Mouse (Mus musculus): ENCODE measurements around the gene Nop56. TPM values are rescaled to one million over a fixed set of nuclear protein-coding genes. Genes with fewer than 3 reads are reported as not detected.

The Nop56 gene
- 100 to 1,000 TPM; 129 to 137 TPM for total RNA-seq (2021)
- long read RNA-seq, experiment 1, transcript Nop56-202 (12 exons, 1,877 nt) = major isoform, 49 of 67 reads
- long read RNA-seq, experiment 1, partial matches to known transcripts = 6 of 67 reads
- long read RNA-seq, experiment 1, other reads (novel, unspliced or antisense) = 12 of 67 reads
- long read RNA-seq, experiment 2, transcript Nop56-202 (12 exons, 1,877 nt) = major isoform, 54 of 129 reads
- long read RNA-seq, experiment 2, partial matches to known transcripts = 23 of 129 reads
- long read RNA-seq, experiment 2, other reads (novel, unspliced or antisense) = 49 of 129 reads

DNA sequence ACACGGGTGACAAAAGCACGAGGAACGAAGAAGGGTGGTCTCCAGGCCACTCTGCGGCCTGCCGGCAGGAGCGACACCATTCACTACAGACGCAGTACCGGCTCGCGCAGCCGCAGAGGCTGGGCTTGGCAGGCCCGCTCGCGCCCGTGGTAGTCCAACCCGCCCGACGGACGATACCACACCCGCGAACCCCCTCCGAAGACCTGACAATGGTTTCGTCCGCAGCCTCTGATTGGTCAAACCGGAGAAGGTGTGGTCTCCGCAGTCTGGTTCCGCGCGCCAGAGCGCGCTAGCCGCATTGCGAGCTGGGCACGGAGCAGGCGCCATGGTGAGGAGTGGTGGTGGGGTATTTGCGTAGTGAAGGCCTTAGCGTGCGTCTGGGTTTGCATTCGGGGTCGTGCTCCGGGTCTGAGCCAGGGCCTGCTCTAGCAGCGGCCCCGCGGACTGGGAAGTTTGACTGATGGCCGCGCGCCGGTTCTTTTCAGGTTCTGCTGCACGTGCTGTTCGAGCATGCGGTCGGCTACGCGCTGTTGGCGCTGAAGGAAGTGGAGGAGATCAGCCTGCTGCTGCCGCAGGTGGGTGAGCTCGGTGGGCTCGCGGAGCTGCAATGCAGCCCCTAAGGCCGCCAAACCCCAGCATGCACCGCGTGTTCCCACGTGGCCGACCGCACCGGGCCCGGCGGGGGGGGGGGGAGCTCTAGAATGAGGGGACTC, at the start of gene Nop56:
TSS of gene Nop56 (plus strand) at position 282 of the 713 bp plus-strand sequence.
- DNase-seq (ENCODE audit: low spot score in 2 of 2) = peak; percentile 98 to 99

DNA sequence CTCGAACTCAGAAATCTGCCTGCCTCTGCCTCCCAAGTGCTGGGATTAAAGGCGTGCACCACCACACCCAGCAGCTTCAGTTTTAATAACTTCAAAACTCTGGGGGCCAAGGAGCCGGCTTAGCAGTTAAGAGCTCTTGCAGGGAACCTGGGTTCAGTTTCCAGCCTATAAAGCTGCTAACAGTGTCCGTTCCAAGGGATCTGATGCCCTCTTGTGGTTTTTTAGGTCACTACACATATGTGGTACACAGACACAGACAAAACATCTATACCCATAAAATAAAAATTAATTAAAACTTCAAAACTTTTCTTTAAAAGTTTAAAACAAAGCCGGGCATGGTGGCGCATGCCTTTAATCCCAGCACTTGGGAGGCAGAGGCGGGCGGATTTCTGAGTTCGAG, 27.3 kb upstream of the Nop56 start:
- no peak for DNase-seq (ENCODE audit: low spot score in 2 of 2)

DNA sequence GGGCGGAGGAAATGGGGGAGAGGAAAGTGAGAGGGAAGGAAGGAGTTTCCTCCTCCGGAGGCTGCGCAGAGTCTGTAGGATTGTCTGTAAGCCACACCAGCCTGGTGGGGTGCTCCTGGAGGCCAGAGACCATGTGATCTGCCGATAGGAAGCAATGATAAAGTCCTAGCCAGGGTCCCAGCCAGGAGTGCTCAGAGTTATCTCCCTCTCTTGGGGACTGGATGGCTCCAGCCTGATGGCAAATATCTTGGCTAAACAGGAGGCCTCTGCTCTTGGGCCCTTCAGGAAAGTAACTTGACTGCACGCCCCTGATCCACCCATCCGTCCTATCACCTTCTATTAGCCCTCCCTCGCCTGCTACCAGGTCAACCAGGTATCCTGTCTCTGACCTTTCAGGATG, 26.0 kb upstream of the Nop56 start:
- DNase-seq (ENCODE audit: low spot score in 2 of 2) = no peak

DNA sequence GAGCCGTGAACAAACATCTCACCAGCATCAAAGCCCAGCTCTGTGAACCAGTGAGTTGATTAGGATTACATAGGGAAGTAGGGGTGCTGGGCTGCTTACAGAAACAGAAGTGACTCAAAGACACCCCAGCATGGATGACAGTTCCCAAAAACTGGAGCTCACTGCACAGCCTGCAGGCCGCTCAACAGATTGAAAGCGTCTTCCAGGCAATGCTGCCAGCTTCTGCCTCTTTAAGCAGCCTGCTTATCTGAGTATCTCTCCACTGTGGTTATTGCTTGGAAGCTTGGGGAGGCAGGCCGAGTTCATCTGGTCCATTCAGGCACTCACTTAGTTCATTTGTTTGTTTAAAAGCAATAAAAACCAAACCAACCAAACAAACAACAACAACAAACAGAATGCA, 17.5 kb upstream of the Nop56 start:
- no peak for DNase-seq (ENCODE audit: low spot score in 2 of 2)

DNA sequence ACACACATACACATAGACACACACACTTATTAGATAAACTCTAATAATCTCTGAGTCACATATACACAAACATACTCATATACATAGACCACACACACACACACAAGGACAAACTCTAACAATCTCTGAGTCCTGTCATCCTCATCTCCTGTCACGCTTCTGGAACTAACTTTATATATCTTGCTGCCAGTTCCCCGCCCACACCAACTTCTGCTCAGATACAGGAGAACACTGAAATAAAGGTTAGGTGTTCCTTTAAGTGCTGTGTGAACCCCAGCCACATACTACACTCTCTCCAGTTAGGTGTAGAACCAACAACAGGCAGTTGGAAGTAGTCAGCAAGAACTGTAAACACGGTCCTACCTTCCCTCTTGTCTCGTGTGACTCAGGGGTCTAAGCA, 13.4 kb upstream of the Nop56 start:
- no peak for DNase-seq (ENCODE audit: low spot score in 2 of 2)

DNA sequence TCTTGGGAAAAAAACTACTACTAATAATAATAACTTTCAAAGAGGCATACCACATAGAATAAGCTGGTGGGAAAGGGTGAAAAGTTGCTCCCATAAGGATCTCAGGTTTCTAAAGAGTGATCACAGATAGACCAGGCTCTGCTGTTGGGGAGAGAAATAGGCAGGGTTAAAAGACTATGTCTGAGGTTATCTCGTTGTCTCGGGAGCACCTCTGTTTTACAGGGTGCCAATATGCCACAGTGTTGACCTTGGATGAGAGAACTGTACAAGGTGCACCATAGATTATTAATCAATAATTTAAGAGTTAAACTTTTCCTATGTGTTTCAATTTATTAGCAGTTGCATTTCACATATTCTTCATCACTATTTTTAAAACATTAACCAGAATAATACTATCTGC, 12.3 kb upstream of the Nop56 start:
- no peak for DNase-seq (ENCODE audit: low spot score in 2 of 2)

DNA sequence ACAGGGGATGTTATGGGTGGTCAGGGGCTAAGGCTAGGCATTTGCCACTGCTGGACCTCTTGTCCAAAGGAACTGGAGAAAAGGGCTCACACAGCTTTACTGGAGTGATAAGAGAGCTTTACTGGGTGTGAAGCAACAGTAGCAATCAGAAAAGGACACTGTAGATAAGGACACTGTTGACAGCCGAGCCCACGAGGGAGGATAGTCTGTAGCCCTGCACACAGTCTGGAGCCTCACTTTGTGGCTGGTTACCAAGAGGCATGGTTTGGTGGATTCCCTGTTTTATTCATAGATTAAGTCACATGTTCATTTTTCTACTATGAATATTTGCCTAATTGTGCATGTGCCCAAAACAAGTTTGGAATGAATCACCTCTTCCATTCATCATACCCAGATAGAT, 11.8 kb upstream of the Nop56 start:
- DNase-seq (ENCODE audit: low spot score in 2 of 2) = no peak

DNA sequence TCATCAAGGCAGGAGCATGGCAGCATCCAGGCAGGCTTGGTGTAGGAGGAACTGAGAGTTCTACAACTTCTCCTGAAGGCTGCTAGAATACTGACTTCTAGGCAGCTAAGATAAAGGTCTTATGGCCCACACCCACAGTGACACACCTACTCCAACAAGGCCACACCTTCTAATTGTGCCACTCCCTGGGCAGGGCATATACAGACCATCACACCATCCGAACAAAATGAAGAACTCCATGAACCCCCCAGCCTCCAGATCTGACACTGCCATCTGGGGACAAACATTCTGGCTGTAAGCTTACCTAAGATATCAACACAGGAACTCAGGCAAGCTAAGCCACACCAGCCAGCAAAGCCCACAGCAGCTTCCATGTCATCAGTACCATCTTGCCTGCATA, 8.7 kb upstream of the Nop56 start:
- no peak for DNase-seq (ENCODE audit: low spot score in 2 of 2)

DNA sequence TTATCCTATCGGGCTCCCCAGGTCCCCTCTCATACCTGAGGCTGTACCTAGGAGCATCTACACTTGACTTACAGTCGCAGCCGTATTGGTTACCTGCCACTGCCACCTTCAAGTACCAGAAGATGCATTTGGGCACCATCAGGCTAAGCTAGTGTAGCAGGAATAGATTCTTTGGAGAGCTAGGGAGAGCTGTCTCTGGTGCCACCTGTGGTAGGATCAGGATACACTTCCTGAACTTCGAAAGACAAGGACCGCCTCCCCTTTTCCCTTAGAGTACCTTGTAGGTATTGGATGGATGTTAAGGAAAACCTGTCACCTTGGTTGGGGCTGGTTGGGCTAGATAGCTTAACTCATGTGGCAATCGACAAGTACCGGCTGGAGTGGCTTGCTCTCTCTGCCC, 6.2 kb upstream of the Nop56 start:
- no peak for DNase-seq (ENCODE audit: low spot score in 2 of 2)

DNA sequence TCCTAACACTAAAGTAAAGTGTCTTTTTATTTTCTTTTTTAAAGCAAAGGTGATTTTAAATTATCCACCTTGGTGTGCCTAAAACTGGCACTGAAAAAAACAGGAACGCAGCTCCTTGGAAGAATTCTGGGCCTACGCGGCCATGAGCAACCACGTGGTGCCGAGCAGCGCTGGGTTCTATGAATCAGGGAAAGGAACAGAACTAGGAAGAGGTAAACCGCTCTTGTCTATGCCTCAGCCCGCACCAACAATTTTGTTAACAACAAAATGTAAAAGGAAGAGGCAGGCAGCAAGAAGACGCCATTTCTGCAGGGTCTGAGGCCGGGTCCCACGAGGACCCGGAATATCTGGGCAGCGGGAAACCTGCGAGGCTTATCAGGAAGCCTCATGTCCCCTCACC, 498 bp upstream of the Nop56 start:
- no peak for DNase-seq (ENCODE audit: low spot score in 2 of 2)

DNA sequence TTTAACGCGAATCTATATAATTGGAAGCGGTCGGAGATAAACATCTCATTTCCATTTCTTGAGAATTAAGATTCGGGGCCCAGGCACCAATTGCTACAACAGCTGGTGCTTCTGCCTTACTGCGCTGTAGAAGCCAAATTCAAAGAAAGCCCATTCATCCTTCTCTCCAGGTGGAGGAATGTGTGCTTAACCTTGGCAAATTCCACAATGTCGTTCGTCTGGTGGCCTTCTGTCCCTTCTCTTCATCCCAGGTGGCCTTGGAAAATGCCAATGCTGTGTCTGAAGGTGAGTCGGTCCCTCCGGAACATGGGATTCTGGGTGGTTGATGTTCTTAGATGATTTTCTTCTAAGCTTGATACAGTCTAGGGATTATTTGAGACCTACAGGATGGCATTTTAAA, 632 bp downstream of the Nop56 start:
- DNase-seq (ENCODE audit: low spot score in 2 of 2) = no peak

DNA sequence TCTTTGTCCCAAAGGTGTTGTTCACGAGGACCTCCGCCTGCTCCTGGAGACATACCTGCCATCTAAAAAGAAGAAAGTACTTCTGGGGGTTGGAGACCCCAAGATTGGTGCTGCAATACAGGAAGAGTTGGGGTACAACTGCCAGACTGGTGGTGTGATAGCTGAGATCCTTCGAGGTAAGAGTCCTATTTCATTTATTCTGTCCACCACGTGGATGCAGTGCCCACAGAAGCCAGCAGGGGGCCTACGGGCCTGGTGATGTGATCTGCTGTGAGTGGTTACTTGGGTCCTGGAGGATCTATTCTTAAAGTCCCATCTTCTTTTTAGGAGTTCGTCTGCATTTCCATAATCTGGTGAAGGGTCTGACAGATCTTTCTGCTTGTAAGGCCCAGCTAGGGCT, 1.4 kb downstream of the Nop56 start:
- peak in 1 of 2 experiments; percentile 36 for DNase-seq (ENCODE audit: low spot score in 2 of 2)

DNA sequence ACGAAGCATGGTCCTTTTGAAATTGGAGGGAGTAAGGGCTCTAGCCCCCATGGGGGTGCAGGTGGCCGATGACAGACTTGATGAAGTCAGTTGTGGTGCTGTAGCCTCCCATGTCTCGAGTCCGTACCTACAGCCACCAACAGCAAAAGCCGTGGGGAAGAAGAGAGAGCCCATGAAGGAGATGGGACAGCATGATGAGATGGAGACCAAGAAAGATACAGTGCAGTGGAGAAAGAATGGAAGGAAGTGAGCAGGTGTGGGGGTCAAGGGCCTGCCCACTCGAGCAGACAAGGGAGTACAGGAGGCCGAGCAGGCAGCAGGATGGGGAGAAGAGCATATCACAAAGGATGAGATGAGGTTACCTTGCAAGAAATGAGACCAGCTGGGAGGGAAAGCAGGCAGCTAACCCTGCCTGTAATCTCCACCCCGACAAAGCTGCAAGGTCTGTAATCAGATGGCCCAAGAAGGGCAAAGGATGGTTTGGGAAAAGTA, 5.4 kb downstream of the Nop56 start:
- DNase-seq (ENCODE audit: low spot score in 2 of 2) = no peak

DNA sequence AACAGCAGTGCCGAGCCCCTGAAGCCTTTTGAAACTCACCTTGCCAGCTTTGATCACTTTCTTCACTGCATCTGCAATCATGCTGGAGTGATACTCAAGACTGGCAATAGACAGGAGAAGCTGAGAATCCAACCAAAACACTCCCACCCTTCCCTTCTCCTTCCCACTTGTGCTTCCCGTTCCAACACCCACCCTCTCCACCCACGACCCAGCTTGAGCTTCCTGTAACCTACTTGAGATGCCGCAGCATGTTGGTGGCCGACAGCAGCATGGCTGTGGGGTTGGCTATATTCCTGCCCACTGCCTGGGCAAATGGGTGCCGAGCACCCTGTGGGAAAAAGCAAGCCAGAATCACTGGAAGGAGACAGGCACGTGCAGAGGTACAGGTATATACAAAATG, 6.0 kb downstream of the Nop56 start:
- DNase-seq (ENCODE audit: low spot score in 2 of 2) = no peak

DNA sequence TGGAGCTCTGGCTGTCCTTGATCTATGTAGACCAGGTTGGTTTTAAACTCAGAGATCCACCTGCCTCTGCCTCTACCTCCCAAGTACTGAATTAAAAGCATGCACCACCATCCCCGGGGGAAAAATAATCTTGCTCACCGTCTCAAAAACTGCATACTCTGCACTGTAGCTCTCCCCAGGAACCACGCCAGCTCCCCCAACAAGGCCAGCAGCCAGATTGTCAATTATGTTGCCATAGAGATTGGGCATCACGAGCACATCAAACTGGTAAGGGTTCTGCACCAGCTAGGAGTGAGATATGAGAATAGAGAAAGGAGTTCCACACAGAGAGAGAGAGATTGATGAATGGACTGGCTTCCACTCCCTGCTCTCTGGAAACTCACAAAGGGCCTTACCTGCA, 6.6 kb downstream of the Nop56 start:
- no peak for DNase-seq (ENCODE audit: low spot score in 2 of 2)

DNA sequence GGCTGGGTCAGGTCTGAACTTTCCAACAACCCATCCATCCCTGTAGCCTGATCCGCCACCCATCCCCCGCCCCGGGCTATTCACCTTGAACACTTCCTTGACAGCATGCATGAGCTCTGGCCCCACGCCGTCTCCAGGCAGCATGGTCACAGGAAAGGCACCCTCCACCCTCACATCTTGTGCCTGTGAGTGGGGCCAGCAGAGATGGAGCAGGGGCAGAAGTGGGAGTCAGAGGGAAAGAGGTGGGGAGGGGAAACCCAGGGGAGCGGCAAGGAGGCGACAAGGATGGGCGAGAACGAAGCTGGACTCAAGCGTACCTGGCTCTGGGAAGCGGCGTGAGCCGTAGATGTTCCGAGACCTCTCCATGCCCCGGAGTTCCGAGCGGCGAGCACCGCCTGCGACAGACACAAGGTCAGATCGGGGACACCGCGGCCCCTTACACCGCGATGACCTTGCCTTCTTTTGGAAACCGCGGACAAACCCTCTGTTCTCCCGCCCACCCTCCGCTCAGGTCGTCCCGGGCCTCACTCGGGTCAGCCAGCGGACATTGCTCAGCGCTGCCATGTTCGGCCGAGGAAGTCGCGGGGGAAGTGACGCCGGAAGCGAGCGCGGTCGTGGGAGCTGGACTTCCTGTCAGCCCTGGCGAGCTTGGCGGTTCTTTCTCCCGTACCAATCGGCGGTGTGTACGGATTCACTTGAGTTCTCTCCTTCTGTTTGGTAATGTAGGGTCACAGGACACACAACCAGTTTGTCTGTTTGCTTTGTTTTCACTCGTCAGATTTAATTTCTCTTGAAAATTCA, 9.8 kb downstream of the Nop56 start, which contains the start of gene Idh3b:
TSS of gene Idh3b (minus strand) at position 694 of the 801 bp plus-strand sequence.
- peak; percentile 83 for DNase-seq (ENCODE audit: low spot score in 2 of 2)

DNA sequence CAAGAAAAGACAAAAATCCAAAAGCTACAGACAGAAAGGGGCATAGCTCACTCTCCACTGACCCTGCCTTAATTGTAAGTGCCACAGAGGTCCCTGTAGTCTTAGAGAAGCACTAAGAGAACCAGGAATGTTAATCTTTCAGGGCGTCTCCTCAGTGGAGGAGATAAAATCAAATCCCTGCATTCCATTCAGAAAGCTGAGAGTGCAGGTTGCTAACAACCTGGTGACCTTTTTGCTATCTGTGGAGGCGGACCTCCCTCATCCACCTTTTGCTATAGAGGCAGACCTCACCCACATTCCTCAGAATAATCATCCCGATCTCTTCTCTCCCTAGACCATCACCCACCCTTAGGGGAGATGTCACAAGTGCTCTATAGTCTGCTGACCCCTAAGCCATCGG, 14.9 kb downstream of the Nop56 start:
- no peak for DNase-seq (ENCODE audit: low spot score in 2 of 2)

DNA sequence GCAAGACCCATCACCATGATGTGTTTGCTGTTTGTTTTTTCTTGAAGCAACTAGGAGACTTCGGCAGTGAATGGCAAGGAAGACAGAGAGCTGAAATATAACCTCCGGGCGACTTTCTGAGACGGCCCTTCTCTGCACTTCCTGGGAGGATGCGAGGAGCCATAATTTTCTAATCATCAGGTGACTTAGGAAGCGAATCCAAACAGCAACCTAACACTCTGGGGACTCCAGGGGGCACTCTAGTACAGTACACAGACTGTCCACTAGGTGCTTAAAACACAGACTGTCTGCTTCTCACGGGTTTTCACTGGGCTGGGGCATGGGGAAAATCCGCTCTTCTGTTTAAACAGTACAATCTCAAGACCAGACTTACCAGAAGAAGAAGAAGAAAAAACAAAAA, 17.2 kb downstream of the Nop56 start:
- peak in 1 of 2 experiments; percentile 39 for DNase-seq (ENCODE audit: low spot score in 2 of 2)

DNA sequence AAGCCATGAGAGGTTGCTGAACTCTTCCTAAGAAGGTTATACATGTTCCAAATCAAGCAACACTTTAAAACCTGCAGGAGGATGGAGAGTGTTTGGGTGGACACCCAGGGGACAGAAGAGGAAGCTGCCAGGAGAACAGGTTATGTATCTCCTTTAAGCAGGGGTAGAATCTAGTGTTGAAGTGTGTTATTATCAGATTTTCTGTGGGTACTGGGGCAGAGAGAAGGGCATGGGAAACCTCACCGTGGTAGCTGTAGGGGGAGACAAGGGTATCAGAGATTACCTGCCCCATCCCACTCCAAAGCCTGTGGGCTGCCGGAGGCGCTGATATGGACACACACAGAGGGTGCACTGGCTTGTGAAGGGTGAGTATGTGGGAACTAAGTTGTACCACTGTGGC, 18.8 kb downstream of the Nop56 start:
- no peak for DNase-seq (ENCODE audit: low spot score in 2 of 2)

DNA sequence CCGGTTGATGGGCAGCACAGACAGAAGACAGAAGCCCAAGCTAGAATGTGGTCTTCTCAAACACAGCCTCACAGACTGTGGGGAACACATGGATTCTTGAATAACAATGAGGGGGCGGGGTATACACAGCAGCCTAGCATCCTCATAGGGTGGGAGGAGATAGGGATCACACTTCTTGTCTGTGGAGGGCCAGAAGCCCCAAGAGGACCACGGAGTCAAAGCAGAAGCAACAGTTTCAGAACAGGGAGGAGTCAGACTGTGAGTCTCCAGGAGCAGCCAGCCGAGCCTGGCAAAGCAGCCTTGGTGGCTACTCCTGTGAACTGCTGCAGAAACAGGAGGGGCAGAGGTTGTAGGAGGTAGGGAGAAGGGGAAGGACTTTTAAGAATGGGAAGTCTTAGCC, 19.3 kb downstream of the Nop56 start:
- no peak for DNase-seq (ENCODE audit: low spot score in 2 of 2)

DNA sequence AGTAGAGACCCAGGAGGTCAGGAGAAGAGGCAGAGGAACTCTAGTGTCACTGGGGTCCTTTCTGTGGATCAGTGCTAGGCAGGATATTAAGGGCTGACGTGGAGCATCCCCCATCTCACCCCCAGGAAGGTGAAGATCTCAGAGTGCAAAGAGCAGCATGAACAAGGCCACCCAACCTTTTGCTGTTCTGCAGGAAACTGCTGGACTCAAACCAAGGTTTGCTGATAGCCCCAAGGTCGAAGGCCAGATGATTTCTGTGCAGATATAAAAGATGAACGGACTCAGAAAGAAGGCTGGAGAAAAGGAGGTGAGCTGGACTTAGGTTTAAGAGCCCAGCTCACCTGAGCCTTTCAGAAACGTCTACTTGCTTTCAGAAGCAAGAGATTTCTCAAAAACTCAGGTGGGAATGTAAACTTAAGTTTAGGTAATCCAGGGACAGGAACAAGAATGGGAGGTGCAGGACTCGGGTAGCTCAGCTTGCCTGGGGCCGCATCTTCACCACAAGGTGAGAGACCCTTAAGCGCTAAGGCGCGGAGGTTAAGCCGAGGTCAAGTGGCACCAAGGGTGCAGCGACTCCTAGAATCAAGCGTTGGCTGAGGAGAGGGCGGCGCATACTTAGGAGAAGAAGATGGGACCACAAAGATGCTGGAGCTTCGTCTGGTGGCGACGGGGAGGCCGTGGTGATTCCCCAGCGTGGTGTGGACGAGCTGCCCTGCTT, 20.1 kb downstream of the Nop56 start:
- DNase-seq (ENCODE audit: low spot score in 2 of 2) = no peak

Measured in adrenal gland, postnatal 4 days (tissue).